Mouse (Mus musculus): Measurements from ENCODE around the gene Arhgap22.

Arhgap22 gene

GRCm38 (mm10) chr14:33357600-33358368 is 144.0 kb downstream of the Arhgap22 start:
- TF ChIP-seq GATA4 (IDR thresholded peaks at IDR 0.05; ENCODE audit: insufficient replicate concordance, low read length): no peak

DNA sequence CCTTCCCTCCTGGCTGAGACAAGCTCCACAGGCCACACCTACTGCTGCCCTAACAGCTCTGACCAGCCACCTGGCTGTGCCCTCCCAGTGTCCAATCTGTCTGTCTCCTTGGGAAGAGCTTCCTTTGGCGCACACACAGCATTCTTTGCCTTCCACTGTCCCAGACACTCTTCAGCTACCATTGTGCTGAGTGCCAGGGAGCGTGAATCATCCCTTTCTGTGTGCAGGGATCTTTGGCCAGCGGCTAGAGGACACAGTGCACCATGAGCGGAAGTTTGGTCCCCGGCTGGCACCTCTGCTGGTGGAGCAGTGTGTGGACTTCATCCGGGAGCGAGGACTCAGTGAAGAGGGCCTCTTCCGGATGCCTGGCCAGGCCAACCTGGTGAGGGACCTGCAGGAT is 145.1 kb downstream of the Arhgap22 start:
- TF ChIP-seq GATA4 (IDR thresholded peaks at IDR 0.05; ENCODE audit: insufficient replicate concordance, low read length): no peak

GRCm38 (mm10) chr14:33361546-33361945 is 147.7 kb downstream of the Arhgap22 start:
- TF ChIP-seq GATA4 (IDR thresholded peaks at IDR 0.05; ENCODE audit: insufficient replicate concordance, low read length): no peak

DNA sequence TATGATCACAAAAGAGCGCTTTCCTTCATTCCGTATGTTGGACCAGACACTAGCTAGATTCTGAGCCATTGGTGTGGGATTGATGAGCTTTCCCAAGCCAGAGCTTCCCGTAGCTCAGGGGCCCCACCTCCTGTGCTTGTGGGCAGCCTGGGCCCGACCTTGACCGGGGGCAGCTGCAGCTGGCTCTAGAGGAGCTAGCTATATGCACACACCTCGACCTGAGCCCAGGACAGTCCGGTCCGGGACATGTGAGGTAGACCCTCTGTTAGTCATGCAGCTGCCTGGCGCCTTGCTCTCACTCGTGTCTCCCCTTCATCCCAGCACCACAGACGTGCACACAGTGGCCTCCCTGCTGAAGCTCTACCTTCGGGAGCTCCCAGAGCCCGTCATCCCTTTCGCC is 148.3 kb downstream of the Arhgap22 start:
- no peak for TF ChIP-seq GATA4 (IDR thresholded peaks at IDR 0.05; ENCODE audit: insufficient replicate concordance, low read length)

- TF ChIP-seq GATA4 (IDR thresholded peaks at IDR 0.05; ENCODE audit: insufficient replicate concordance, low read length): no peak
Measured at GRCm38 (mm10) chr14:33362807-33363206, 149.0 kb downstream of the Arhgap22 start.

DNA sequence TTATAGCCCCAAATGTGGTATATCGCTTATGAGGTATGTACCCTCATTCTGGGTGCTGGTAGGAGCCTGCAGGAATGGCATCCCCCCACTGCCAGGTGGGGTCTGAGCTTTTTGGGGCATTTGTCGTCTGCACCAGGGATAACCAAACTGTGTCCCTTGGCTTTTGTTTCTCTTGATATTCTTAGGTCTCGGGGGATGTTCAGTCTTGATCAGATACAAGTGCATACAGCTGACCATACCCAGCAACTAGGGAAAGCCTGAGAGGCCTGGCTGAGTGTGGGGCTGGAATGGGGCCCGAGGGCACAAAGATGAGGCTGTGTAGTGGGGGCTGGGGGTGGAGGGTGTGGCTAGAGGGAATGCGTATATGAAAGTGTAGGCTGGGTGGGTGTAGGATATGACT is 149.8 kb downstream of the Arhgap22 start:
- TF ChIP-seq GATA4 (IDR thresholded peaks at IDR 0.05; ENCODE audit: insufficient replicate concordance, low read length): no peak

DNA sequence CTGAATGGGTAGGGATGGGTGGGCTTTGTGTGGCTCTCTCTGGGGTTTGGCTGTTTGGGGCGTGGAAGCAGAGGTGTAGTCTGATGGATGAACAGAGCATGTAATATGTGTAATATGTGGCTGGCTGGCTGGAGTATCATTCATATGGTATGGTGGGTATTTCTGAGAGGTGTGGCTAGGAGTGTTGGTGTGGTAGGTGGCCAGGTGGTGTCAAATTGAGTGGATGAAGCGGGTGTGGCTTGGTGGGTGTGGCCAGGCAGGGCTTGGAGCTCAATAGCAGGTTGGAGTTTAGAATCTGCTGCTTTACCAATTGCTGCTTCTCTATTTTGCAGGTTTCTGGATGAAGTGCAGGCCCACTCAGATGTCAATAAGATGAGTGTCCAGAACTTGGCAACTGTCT is 150.2 kb downstream of the Arhgap22 start:
- no peak for TF ChIP-seq GATA4 (IDR thresholded peaks at IDR 0.05; ENCODE audit: insufficient replicate concordance, low read length)

DNA sequence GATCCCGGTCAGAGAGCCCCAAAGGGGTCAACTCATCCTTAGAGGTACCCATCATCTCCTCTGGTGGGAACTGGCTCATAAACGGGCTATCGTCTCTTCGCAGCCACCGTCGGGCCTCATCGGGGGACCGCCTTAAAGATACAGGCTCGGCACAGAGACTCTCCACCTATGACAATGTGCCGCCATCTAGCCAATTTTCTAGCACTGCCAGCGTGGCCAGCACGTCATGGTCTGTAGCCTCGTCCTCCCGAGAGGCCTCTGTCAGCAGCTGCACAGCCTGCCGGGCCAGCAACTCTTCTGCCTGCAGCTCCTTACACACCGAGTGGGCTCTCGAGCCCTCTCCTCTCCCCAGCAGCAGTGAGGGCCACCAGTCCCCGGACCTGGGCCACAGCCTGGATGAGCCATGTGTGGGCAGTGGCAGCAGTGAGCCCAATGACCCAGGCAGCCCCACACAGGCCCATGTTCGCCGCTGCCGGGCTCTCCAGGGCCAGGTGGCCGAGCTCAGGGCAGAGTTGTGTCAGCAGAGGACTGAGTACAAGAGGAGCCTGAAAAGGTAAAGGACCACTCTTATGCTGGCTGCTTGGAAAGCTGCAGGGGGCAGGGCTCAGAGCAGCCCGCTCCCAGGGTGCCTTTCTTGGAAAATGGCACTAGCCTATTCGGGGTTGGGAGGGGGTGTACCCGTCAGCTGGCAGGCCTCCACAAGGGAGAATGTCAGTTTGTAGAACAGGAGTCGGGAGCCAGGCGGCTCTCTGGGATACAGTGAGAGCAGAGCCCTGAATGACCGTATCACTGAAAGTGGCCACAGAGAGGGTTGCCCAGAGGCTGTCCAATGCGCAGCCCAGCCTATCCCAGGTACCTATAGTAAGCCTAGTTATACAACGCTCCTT is 153.3 kb downstream of the Arhgap22 start:
- TF ChIP-seq GATA4 (IDR thresholded peaks at IDR 0.05; ENCODE audit: insufficient replicate concordance, low read length): no peak

DNA sequence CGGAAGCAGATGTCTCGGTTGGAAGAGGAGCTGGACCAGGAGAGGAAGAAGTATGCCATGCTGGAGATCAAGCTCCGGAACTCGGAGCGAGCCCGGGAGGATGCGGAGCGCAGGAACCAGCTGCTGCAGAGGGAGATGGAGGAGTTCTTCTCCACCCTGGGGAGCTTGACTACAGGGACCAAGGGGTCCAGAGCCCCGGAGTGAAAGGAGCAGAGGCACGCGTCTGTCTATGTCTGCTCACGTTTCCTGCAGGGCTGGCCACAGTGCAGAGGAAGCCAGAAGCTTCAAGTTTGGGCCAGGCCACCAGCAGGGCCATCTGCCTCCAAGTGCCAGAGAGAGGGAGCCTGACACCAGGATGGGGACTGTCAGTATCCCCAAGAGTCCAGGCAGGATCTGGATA is 155.5 kb downstream of the Arhgap22 start:
- TF ChIP-seq GATA4 (IDR thresholded peaks at IDR 0.05; ENCODE audit: insufficient replicate concordance, low read length): no peak

- TF ChIP-seq GATA4 (IDR thresholded peaks at IDR 0.05; ENCODE audit: insufficient replicate concordance, low read length): no peak
Measured at GRCm38 (mm10) chr14:33370056-33370455, 156.2 kb downstream of the Arhgap22 start.

DNA sequence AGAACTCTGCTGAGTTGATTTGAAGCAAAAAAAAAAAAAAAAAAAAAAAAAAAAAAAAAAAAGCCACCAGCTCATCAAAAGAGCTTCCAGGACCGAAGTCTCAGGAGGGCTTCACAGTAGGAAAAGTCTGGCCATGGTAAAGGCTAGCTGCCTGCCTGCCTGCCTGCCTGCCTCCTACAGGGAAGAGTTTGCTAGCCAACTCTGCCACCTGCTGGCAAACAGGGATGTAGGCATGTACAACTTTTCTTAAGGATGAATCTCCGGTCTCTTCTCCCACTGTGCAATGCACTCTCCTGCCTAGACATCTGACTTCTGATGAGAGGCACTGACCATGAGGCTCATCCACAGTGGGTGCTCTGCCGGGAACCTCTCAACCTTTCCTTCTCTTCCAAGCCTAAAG is 157.4 kb downstream of the Arhgap22 start:
- no peak for TF ChIP-seq GATA4 (IDR thresholded peaks at IDR 0.05; ENCODE audit: insufficient replicate concordance, low read length)

GRCm38 (mm10) chr14:33373271-33373670 is 159.4 kb downstream of the Arhgap22 start:
- TF ChIP-seq GATA4 (IDR thresholded peaks at IDR 0.05; ENCODE audit: insufficient replicate concordance, low read length): no peak

DNA sequence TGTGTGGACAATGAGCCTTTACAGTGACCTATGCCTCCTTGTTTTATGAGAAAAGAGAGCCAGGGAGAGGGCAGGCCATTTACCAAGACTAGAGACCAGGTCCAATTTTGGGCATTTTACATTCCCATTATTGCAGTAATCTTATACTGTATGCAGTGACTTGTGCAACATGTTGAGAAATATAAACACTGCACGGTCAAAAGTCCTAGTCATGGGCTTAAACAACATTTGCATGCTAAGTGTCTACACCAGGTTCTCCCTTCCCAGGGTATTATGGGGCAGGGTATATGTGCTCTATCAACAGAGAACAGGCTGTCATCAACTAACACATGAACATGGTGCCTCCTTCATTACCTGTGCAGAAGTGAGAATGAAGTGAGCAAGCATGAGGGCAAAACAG is 160.3 kb downstream of the Arhgap22 start:
- no peak for TF ChIP-seq GATA4 (IDR thresholded peaks at IDR 0.05; ENCODE audit: insufficient replicate concordance, low read length)

- TF ChIP-seq GATA4 (IDR thresholded peaks at IDR 0.05; ENCODE audit: insufficient replicate concordance, low read length): no peak
Measured at GRCm38 (mm10) chr14:33377211-33377610, 163.4 kb downstream of the Arhgap22 start.

DNA sequence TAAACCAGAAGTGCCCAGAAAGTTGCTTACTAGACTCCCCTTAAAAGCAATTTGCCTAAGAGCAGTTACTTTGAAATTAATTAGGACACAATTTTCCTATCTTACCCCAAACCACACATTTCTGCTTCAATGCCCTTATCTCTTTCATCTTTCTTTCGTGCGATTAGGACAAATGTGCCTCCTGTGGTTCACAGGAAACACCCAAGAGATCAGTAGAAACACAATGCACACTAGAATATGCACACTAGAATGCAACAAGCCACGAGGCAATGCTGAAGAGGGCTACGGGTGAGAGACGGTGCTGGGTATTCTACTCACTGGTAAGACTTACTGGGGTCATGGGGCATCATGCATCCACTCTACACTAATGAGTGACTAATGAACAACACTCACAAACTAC is 164.9 kb downstream of the Arhgap22 start:
- TF ChIP-seq GATA4 (IDR thresholded peaks at IDR 0.05; ENCODE audit: insufficient replicate concordance, low read length): no peak

DNA sequence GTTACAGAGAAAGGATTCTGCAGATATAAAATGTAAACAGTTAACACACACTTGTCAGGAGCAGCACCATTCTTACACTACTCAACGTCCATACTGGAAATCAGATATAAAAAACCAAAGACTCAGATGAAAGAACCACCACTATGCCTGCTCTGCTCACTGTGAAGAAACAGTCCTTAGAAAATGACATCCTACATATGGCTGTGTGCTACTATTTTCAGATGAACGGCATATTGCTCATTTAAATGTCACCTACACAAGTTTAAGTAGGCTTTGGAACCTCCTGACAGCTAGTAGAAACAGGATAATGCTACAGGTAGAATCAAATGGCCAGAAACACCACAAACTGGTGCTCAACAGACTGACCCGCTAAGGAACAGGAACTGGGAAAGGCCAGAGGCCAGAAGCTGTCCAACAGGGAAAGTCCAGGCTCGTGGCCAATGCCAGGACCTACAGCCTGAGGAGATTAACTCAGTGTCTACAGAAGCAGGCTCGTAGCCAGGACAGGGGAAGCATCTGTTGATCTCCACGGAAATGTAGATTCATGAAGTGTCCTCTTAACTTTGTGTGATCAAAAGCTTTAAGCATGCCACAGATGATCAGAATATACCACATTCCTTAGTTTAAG is 167.1 kb downstream of the Arhgap22 start:
- TF ChIP-seq GATA4 (IDR thresholded peaks at IDR 0.05; ENCODE audit: insufficient replicate concordance, low read length): no peak
